Mouse (Mus musculus) frontal cortex, adult (tissue): ENCODE measurements at regions not wholly inside any gene's neighbourhood (a gene's known extent, or its start where the extent isn't known, plus 50 kb on each side); places are given as distances from the start of the nearest gene placed in this dataset.

ENCODE experiments used
- ATAC-seq: cut with Nextera tagmentation; 2 replicates; pipeline ENCODE4 v1.9.2; 2017; ENCODE audit warnings: mild to moderate bottlenecking, moderate library complexity, mixed read lengths; ENCODE audit not compliant: low TSS enrichment

- ATAC-seq = no peak
These were observed 390.5 kb downstream of the Ccdc171 start for GRCm38 (mm10) chr4:83915871-83916270.

DNA sequence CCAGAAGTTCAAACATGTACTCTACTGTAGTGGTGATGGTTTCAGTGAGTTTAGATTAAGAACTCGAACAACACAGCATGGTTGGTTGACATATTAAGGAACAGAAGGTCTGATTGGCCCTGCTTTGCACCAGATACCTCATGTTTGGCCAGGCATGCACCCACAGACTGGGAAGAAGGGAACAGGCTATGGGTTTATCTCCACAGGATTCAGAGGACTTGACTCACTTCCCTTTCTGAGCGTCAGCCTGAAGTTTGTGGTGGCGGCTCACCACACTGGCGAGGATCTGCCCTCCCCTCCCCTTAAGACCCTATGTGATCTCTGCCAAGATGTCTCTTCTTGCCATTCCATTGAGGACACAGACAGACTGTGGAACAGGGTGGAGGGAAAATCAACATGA is 391.7 kb downstream of the Ccdc171 start:
- ATAC-seq = no peak

GRCm38 (mm10) chr4:83918093-83918492 is 392.7 kb downstream of the Ccdc171 start:
- ATAC-seq = no peak

- no peak for ATAC-seq
These were observed 393.7 kb downstream of the Ccdc171 start for GRCm38 (mm10) chr4:83919041-83919440.

GRCm38 (mm10) chr4:83925118-83925842 is 399.9 kb downstream of the Ccdc171 start:
- ATAC-seq = no peak

- ATAC-seq = no peak
These were observed 400.9 kb downstream of the Ccdc171 start for GRCm38 (mm10) chr4:83926195-83926731.

GRCm38 (mm10) chr4:83931897-83932654 is 406.7 kb downstream of the Ccdc171 start:
- no peak for ATAC-seq

DNA sequence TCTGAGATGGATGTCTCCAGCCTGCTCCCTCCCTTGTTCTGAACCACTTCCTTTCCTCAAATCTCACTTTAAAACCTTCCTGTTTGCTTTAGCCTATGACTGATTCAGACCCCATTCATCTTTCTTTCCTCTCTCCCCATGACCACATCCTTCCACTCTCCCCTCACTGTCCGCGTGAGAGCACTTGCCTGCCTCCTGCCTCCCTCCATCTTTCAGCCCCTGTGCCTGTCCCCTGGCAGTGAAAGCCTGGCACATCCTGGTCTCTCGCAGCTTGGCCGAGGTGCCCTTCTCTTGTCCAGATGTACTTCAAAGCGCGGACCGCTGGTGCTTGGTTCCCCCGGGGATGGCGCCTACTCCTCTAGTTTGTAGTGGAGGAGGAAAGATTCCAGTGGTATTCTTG is 416.3 kb downstream of the Ccdc171 start:
- ATAC-seq = peak; percentile 27; the same call in 1 of the 2 replicates

DNA sequence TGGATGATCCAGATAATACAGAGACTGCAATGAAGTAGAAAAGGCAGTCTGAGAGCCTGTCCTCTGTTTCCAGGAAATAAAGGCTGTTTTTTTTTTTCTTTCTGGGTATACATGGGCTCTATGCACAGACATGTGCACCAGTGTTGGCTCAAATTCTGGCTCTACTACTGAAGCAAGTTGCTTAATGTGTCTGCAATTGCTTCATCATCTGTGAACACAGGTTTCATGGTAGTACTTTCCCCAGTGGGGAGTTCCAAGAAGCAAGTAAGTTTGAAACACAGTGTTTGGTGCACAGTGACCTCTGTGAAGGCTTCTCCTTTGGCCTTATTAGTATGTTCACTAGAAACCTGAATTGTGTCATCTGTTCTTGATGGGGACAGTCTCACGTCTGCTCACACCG is 424.3 kb downstream of the Ccdc171 start:
- ATAC-seq = no peak

DNA sequence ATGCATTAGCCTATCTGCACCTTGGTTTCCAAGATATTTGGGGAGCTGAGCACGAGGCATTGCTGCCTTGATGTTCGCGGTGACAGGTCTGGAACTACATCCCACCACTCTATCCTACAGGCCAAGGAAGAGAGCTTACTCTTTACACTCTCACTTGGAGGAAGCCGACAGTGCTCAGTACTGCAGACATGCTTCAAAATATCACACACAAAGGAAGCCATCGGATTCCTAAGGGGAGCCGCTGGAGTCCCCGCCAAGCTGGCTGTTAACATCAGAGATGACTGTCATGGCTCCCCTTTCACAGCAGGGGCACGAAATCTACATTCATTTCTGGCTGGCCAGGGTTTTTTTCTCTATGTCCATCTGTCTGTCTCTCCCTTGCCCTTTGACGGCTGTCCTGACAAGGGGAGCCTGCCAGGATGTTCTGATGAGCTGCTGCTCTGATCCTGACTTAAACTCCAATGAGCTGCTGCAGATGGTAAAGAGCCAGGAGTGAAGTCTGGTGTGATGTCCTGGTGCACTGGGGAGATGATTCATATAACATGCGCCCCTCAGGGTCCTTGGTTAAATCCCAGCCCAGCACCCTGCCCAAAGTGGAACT is 425.6 kb downstream of the Ccdc171 start:
- ATAC-seq = no peak

DNA sequence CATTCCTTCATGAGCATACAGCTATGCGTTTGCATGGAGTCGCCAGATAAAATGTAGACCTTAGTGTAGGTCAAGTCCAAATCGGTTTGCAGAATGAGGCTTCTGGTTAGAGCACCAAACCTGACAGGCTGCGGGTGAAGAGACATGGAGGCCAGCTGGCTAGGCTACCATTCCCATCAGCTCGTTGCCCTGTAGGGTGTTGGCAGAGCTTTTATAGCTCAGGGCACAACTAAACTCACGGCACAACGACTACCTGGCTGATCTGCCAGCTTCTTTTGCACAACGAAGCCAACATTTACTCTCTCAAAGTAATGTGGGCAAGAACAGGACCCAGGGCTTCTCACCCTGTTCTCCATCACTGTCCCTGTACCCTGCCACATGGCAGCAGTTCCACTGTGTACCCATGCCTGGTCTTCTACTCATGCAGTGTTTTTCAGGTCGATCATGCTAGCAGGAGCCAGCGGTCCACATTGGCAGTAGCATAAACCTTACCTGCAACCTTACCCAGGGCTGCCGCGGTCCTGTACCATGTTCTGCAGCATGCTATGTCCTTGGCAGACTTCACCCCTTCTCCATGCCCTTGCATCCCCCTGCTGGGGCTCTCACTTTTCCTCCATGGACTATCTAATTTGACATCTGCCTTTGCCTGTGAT is 431.0 kb downstream of the Ccdc171 start:
- no peak for ATAC-seq

- ATAC-seq = no peak
These were observed 431.9 kb downstream of the Ccdc171 start for GRCm38 (mm10) chr4:83957217-83957692.

DNA sequence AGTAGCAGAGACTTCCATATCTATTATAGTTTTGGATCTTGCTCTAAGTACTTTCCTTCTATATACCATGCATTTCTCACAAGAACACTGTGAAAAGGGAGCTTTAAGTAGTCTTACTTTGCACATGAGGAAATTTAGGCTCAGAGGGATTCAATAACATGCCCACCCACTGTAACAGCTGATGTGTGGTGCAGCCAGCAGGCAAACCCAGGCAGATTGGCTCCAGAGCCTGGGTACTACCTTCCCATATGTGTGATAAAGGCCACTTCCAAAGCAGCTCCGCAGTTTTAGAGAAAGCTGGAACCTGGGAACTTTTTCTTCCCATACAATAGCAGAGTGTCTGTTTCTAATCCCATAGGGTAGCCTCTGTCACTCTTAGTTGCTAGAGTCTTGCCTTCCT is 441.6 kb downstream of the Ccdc171 start:
- peak; percentile 97 for ATAC-seq

GRCm38 (mm10) chr4:83973162-83973561 is 447.8 kb downstream of the Ccdc171 start:
- no peak for ATAC-seq

GRCm38 (mm10) chr4:83974214-83975012 is 449.1 kb downstream of the Ccdc171 start:
- no peak for ATAC-seq

- no peak for ATAC-seq
These were observed 450.2 kb downstream of the Ccdc171 start for GRCm38 (mm10) chr4:83975569-83975968.

- no peak for ATAC-seq
These were observed 450.7 kb downstream of the Ccdc171 start for GRCm38 (mm10) chr4:83976067-83976466.

- no peak for ATAC-seq
These were observed 453.7 kb downstream of the Ccdc171 start for GRCm38 (mm10) chr4:83979088-83979487.

DNA sequence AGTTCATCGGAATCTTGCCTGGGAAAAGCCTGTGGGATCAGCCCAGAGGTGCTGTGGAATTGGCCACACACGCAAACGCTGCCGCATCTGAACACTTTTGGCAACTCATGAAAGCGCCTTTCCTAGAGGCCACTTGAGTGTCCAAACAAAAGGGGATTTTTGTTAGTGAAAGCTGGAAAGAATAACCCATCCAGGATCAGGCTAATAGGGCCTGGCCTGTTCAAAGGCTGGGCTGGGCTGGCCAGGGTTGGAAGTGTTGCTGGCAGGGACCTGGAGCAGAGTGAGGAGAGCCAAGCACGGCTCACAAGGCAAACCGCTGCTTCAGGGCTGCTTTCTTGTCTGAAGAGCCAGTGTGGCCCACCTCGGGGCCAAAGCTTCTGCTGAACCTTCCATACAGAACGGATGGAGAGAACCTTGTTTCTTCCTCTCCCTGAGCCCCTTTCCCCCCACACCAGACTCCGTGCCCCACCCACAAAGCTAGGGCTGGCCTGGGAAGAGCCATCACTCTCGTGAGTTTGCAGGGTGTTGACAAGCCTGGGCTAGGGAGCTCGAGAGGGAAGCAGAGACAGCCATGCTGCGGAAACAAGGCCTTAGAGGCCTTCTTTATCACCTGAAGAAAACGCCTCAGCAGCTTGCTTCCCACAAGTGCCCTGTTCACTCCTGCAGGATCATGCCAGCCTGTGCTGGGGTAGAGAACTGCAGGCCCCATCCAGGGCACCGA is 459.5 kb downstream of the Ccdc171 start:
- ATAC-seq = peak; percentile 82

DNA sequence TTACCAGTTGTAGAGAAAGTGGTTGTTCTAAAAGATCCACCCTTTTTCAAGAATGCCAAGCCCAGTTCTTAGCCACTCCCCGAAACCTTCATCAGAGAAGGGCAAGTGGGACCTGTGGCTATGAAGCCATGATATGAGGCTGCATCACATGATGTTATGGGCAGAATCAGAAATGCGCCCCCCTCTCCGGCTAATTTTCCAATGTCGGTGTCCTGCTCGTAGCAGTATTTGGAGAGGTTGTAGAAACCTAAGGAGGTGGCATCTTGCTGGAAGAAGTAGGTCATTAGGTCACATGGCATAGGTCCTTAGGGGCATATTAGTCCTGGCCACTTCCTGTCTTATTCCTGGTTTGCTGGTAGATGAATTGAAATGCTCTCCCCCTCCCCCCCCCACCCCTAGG is 460.1 kb downstream of the Ccdc171 start:
- no peak for ATAC-seq
